In the genomic region with DNA sequence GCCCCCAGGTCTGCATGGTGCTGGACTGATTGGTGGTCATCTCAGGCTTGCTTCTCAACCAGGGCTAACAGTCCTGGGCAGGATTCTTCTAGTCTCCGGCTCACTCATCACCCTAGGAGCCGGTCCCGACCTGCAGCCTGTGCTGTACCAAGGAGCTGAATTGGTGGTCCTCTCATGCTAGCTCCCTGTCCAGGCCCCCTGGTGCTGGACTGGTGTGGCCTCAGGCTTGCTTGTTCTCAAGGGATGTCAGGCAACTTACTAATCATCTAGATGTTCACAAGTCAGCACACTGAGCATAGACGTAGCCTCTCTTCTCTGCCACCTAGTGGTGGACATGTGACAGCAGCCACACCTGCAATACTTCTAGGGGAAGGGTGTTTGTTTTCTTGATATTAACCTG, we compare ENCODE assay signal across 9 mouse cellular contexts. TPM values are rescaled to one million over a fixed set of nuclear protein-coding genes. Genes with fewer than 3 reads are reported as not detected.
A peak's percentile ranks its signal among the peaks of the same experiment; 100 is the strongest.
DNase-seq lines count a peak whose midpoint lies in the region; ATAC-seq and TF ChIP-seq lines count a peak whose summit lies in the region.
"Had no signal": no experiment of that assay in that cellular context is flagged by ENCODE, and none has a peak within 500 bp of the region (broad histone marks: within the 10 kb centered on the region; RNA-seq: fewer than 3 reads in every experiment).

No protein-coding gene starts in this region.

- no peak overlapping the region for H3K27ac ChIP-seq in embryonic facial prominence, embryonic 11.5 days (replicated peaks; ENCODE audit: low read depth, low read length)

- peak; percentile 55 for TF ChIP-seq CTCF in lung, adult 2 months (IDR thresholded peaks at IDR 0.05; ENCODE audit: insufficient read depth, low read length)

- H3K9ac ChIP-seq in embryonic facial prominence, embryonic 11.5 days (replicated peaks; ENCODE audit: low read length) = no peak overlapping the region

- H3K36me3 ChIP-seq in embryonic facial prominence, embryonic 11.5 days (replicated peaks; ENCODE audit: control insufficient read depth, insufficient read depth, low read depth, low read length) = no peaks in the 10 kb centered on the region

- ATAC-seq in embryonic facial prominence, embryonic 11.5 days (replicated peaks; ENCODE audit: insufficient number of reproducible peaks, low FRiP score, low TSS enrichment, low read depth) = 0 out of 2 replicates have a peak, but pooled peaks have one; percentile 44

- H3K4me2 ChIP-seq in embryonic facial prominence, embryonic 11.5 days (ENCODE audit: low read depth, low read length) = no peak overlapping the region

- WGBS in embryonic facial prominence, embryonic 11.5 days = 63% methylated on average over 4 of the region's 4 CpGs
- WGBS in lung, adult 2 months = 64% methylated on average over 4 of the region's 4 CpGs

- H3K27me3 ChIP-seq in embryonic facial prominence, embryonic 11.5 days (ENCODE audit: control insufficient read depth, insufficient read depth, low read length) = no peaks in the 10 kb centered on the region

- H3K4me1 ChIP-seq in embryonic facial prominence, embryonic 11.5 days (ENCODE audit: control insufficient read depth, insufficient read depth, low read length) = no peaks in the 10 kb centered on the region
- no peaks in the 10 kb centered on the region for H3K4me1 ChIP-seq in lung, adult 2 months (ENCODE audit: control insufficient read depth, insufficient read depth, low read length)

- no peak overlapping the region for H3K4me3 ChIP-seq in embryonic facial prominence, embryonic 11.5 days (ENCODE audit: low read depth, low read length)
- no peak overlapping the region for H3K4me3 ChIP-seq in lung, adult 2 months (replicated peaks; ENCODE audit: extremely low read depth, low read depth, low read length)
- H3K4me3 ChIP-seq: erythroblast, embryonic 14.5 days had no signal

- no peaks in the 10 kb centered on the region for H3K9me3 ChIP-seq in embryonic facial prominence, embryonic 11.5 days (replicated peaks; ENCODE audit: control insufficient read depth, low read length)

- no peak for TF ChIP-seq POLR2A in lung, adult 2 months (IDR thresholded peaks at IDR 0.05; ENCODE audit: borderline replicate concordance, extremely low read depth, low read depth, low read length)

- peak; percentile 8 for DNase-seq in layer of hippocampus, adult 9-11 months
- DNase-seq in layer of hippocampus, postnatal 36 days = no peak
- DNase-seq in MN1 (ENCODE audit: low spot score) = peak; percentile 26
- peak; percentile 64 for DNase-seq in embryonic facial prominence, embryonic 11.5 days (ENCODE audit: low spot score)
- peak; percentile 62 for DNase-seq in induced T-regulatory cell, adult 2 months (ENCODE audit: low read depth)
- DNase-seq in lung, adult 2 months = peak; percentile 7
- DNase-seq in retina, postnatal 1 day = peak; percentile 67
- no peak for DNase-seq in gastrocnemius, adult 8-10 months (ENCODE audit: low spot score in 2 of 2)

RNA-seq across cellular contexts. Expression of gene Mfsd1, which starts 9.6 kb away (rescaled TPM):
- total RNA-seq in layer of hippocampus, postnatal 36 days (2021) = 10 to 100 TPM; 38.6 to 41.7 TPM
- 76.3 and 76.6 TPM in 2 replicates for polyA plus RNA-seq in embryonic facial prominence, embryonic 11.5 days (2014; fragmentation: Nextera tagmentation; extraction: Ambion mirVana)
- polyA plus RNA-seq in lung, adult 2 months (2012; rRNA removed) = 45.2 and 47.6 TPM in 2 replicates
- 10 to 100 TPM; 19.8 to 30.5 (median 25.2) TPM for total RNA-seq in gastrocnemius, adult 8-10 months (2022)

RNA-seq across cellular contexts. Expression of gene Rarres1, which starts 57.6 kb away (rescaled TPM):
- total RNA-seq in layer of hippocampus, postnatal 36 days (2021) = 1 to 10 TPM; 1.3 to 1.5 TPM
- 0.52 and 1.6 TPM in 2 replicates for polyA plus RNA-seq in embryonic facial prominence, embryonic 11.5 days (2014; fragmentation: Nextera tagmentation; extraction: Ambion mirVana)
- polyA plus RNA-seq in lung, adult 2 months (2012; rRNA removed) = 1.1 and 2.3 TPM in 2 replicates
- under 1 TPM; 0.29 to 0.72 (median 0.41) TPM for total RNA-seq in gastrocnemius, adult 8-10 months (2022)

Comparison
In these comparisons a context has a peak if more than half of its experiments do, and no peak if none do; other contexts are left out.
1. DNase-seq: peak in layer of hippocampus, adult 9-11 months (single experiment), MN1 (single experiment), embryonic facial prominence, embryonic 11.5 days (single experiment), induced T-regulatory cell, adult 2 months (single experiment), lung, adult 2 months (single experiment) and retina, postnatal 1 day (single experiment); none in layer of hippocampus, postnatal 36 days (0 of 2) and gastrocnemius, adult 8-10 months (0 of 2).